Mouse (Mus musculus) forebrain, embryonic 13.5 days (tissue): Measurements from ENCODE around the gene Dnajc25. TPM values are rescaled to one million over a fixed set of nuclear protein-coding genes. Genes with fewer than 3 reads are reported as not detected.

Experiments
- ATAC-seq: fragments of 200-750 bp; cut with Nextera tagmentation; 2 replicates; pipeline ENCODE4 v1.8.0; 2017
- H3K27ac ChIP-seq: fragments of 300-500 bp; sonication (generic); 2 replicates; pipeline ENCODE4 v1.5.1; 2015; ENCODE audit warnings: inconsistent platforms, mild to moderate bottlenecking, moderate library complexity
- H3K27me3 ChIP-seq: fragments of 300-500 bp; sonication (generic); 2 replicates; pipeline ENCODE4 v1.6.1; 2015; ENCODE audit warnings: mild to moderate bottlenecking, inconsistent platforms
- H3K36me3 ChIP-seq: fragments of 300-500 bp; sonication (generic); 2 replicates; pipeline ENCODE4 v1.6.1; 2015; ENCODE audit warnings: mild to moderate bottlenecking, inconsistent platforms; ENCODE audit not compliant: poor library complexity, severe bottlenecking
- H3K4me1 ChIP-seq: fragments of 300-500 bp; sonication (generic); 2 replicates; pipeline ENCODE4 v1.6.1; 2015; ENCODE audit warnings: inconsistent platforms
- H3K4me2 ChIP-seq: fragments of 300-500 bp; sonication (generic); 2 replicates; pipeline ENCODE4 v1.6.1; 2015; ENCODE audit warnings: inconsistent platforms, mild to moderate bottlenecking, moderate library complexity
- H3K4me3 ChIP-seq: fragments of 300-500 bp; sonication (generic); 2 replicates; pipeline ENCODE4 v1.5.1; 2015; ENCODE audit warnings: mild to moderate bottlenecking, inconsistent platforms
- H3K9ac ChIP-seq: fragments of 300-500 bp; sonication (generic); 2 replicates; pipeline ENCODE4 v1.6.1; 2015; ENCODE audit warnings: mild to moderate bottlenecking, inconsistent platforms
- H3K9me3 ChIP-seq: fragments of 300-500 bp; sonication (generic); replicated peaks from 2 replicates; pipeline ENCODE4 v1.6.1; 2016; ENCODE audit warnings: inconsistent platforms
- WGBS: fragments of 180-500 bp; shearing (Covaris S2); methylation state at CpG from one replicate; pipeline ENCODE4 v1.1.7; 2015; 5-methylcytosine and 5-hydroxymethylcytosine counted together
- polyA plus RNA-seq: library from polyadenylated mRNA; unstranded; fragments of >200 nt; fragmentation: Nextera tagmentation; extraction: Ambion mirVana; gene quantifications from 2 replicates; pipeline ENCODE4 v1.2.1, GENCODE M21; 2015

Dnajc25 gene
- polyA plus RNA-seq, 1 experiment from 2014 or later, result 5.9 TPM

DNA sequence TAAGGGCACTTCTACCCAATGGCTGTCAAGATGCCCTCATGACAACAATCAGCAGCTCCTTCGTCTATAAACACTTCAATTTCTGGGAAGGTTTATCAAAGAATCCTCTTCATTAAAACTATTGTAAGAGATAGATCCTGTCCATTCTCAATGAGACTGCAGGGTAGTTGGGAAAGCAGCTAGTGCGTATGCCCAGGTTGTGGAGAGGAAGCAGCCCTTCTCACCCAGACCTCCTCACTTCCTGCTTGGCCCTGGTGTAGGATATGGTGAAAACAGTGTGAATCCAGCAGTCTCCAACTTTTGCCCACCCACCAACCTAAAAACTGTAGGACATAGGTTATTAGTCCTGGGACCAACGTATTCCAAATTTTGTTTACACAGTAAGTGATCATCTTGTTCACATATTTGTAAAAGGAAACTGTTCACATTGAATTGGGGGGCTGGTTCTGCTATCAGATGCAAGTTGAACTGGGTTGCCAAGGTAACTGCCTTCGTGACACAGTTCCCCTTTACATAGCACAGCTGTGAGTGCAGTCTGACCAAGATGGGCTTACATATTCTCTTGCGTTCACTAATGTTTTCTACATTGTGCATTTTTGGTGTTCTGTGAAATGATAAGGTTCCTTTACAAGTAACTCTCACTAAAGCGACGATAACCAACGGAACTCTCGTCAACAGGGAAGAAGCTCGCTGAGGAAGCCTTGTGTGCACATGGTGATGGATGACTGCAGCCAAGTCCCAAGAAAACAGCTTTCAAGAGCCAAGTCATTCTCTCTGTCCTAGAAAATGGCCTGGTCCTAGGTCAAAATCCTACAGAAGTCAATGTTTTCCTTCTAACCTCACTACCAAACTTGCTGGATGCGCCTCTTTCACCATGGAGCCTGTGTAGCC is 45.8 kb downstream of the Dnajc25 start:
- no peak overlapping the region for H3K9ac ChIP-seq
- peaks cover 16% of the 10 kb centered on the region for H3K36me3 ChIP-seq
- WGBS, result 93% methylated on average over 11 of the region's 11 CpGs
- no peaks in the 10 kb centered on the region for H3K27me3 ChIP-seq
- H3K9me3 ChIP-seq, result no peaks in the 10 kb centered on the region
- ATAC-seq, result no peak
- no peak overlapping the region for H3K4me3 ChIP-seq
- H3K4me2 ChIP-seq, result no peak overlapping the region
- H3K4me1 ChIP-seq, result peaks cover 11% of the 10 kb centered on the region; the same call in 1 of the 2 replicates
- no peak overlapping the region for H3K27ac ChIP-seq

DNA sequence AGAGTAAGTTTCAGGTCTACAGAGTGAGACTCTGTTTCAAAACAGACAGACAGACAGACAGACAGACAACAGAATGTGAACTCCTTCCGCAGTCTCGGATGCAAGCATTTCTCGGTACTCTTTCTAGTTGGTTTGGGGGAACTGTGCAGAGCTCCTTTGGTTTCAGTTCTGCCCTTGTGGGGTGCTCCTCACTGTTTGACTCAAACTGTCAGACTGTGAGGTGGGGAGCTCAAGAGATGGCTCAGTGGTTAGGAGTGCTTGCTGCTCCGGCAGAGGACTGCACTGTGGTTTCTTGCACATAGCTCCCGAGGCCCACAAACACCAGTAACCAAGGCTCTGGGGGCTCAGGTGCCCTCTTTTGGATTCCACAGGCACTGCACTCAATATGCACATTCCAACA is 48.2 kb downstream of the Dnajc25 start:
- WGBS, result 95% methylated on average over 5 of the region's 5 CpGs
- H3K9ac ChIP-seq, result no peak overlapping the region
- no peak for ATAC-seq
- no peak overlapping the region for H3K4me3 ChIP-seq
- H3K27ac ChIP-seq, result no peak overlapping the region
- peaks cover 16% of the 10 kb centered on the region for H3K36me3 ChIP-seq
- no peak overlapping the region for H3K4me2 ChIP-seq
- H3K27me3 ChIP-seq, result no peaks in the 10 kb centered on the region
- H3K4me1 ChIP-seq, result no peaks in the 10 kb centered on the region
- no peaks in the 10 kb centered on the region for H3K9me3 ChIP-seq

DNA sequence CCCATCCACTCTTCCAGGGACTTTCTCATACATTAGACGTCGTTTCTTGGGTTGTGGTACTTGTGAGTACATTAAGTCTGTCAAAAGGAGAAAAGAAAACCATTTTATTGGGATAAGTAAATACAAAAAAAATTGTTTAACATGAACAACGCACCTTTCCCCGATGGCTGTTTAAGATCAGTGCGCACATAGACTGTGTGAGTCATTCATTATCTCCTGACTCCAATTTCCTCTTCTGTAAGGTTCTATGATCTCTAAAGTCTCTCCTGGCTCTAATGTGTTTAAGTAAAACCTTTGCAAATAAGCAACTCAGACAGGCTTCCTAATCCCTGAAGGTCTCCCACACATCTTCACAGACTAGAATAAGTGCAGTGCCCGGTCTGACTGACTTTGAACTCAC is 49.0 kb downstream of the Dnajc25 start:
- no peak for ATAC-seq
- Histone ChIP-seq H3K4me1 (no peaks in the 10 kb centered on the region), H3K9me3 (no peaks in the 10 kb centered on the region), H3K27me3 (no peaks in the 10 kb centered on the region), H3K36me3 (peaks cover 16% of the 10 kb centered on the region), H3K4me3 (no peak overlapping the region), H3K4me2 (no peak overlapping the region), H3K9ac (no peak overlapping the region), H3K27ac (no peak overlapping the region)
- WGBS, result 91% methylated on average over 6 of the region's 6 CpGs

DNA sequence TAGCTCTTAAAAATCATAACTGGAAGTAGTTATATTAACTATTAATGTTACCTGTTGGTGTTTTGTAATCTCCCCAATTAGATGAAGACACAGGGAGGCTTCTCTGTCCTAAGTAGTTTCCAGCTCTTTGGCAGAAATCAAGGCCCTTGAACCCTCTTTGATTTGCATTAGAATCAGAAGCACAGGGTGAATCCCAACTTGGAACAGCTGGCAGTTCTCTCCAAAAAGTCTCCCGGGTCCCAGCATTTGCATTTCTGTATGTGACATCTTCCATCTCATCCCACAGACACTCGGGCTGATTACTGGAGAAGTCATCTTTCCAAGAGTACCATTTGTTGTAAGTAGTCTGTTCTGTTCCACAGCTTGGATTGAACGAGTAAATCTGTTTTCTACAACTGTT is 52.4 kb downstream of the Dnajc25 start:
- WGBS, result 28% methylated on average over 3 of the region's 3 CpGs
- H3K9ac ChIP-seq, result no peak overlapping the region
- H3K27ac ChIP-seq, result no peak overlapping the region
- no peak overlapping the region for H3K4me2 ChIP-seq
- no peak for ATAC-seq
- H3K27me3 ChIP-seq, result no peaks in the 10 kb centered on the region
- H3K4me3 ChIP-seq, result no peak overlapping the region
- no peaks in the 10 kb centered on the region for H3K9me3 ChIP-seq
- peaks cover 3% of the 10 kb centered on the region; the same call in 1 of the 2 replicates for H3K36me3 ChIP-seq
- H3K4me1 ChIP-seq, result no peaks in the 10 kb centered on the region

DNA sequence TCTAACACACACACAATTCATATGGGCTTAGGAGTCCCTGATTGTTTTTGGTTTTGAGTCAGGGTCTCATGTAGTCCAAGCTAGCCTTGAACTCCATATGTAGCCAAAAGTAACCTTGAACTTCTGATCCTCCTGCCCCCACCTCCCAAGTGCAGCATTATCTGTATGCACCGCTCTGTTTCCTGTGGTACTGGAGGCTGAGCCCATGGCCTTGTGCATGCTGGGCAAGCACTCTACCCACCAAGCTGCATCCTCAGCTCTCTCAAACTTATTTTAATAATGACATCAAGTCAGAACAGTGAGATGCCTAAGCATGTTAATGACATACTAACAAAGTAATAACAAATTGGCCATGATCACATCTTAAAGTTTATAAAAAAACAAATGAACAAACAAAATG is 56.2 kb downstream of the Dnajc25 start:
- Histone ChIP-seq H3K9ac (no peak overlapping the region), H3K4me3 (no peak overlapping the region), H3K4me1 (no peaks in the 10 kb centered on the region), H3K9me3 (no peaks in the 10 kb centered on the region), H3K27ac (no peak overlapping the region), H3K4me2 (no peak overlapping the region), H3K27me3 (no peaks in the 10 kb centered on the region), H3K36me3 (no peaks in the 10 kb centered on the region)
- WGBS, result 91% methylated on average over 1 of the region's 1 CpGs
- no peak for ATAC-seq

DNA sequence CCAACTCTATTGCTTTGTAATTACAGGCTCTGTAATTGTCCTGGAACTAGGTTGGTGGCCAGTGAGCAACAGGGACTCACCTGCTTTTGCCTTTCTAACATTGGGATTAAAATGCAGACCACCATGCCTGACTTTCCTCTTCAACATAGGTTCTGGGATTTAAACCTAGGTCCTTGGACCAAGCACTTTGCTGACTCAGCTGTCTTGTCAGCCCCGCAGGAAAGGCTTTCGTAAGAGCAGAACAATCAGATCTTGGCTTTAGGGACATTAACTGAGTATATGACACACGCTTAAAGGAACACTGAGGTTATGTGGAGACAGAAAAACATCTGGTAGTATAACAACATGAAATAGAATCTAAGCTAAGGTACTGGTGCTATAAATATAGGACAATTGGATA is 63.1 kb downstream of the Dnajc25 start:
- Histone ChIP-seq H3K4me3 (no peak overlapping the region), H3K4me1 (no peaks in the 10 kb centered on the region), H3K27ac (no peak overlapping the region), H3K27me3 (no peaks in the 10 kb centered on the region), H3K9me3 (no peaks in the 10 kb centered on the region), H3K4me2 (no peak overlapping the region), H3K9ac (no peak overlapping the region), H3K36me3 (no peaks in the 10 kb centered on the region)
- WGBS, result 92% methylated on average over 3 of the region's 3 CpGs
- ATAC-seq, result no peak

DNA sequence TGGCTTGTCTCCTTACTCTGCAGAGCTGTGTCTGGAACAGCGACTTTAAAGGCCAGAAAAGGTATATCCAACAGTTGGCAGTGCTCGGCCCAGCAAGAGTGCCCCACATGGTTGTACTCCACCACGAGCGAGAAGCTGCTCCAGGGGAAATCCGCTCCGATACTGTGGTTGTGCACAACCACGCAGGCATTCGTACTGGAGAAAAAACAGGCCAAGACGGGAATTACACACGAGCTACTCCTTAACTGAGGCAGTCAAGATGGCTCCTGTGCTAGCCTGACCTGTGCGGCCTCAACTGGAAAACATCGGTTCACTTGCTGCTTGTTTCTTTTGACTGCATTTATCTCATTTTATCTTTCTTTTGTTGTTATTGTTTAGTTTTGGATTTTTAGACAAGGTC is 67.7 kb downstream of the Dnajc25 start:
- no peak for ATAC-seq
- no peak overlapping the region for H3K9ac ChIP-seq
- no peaks in the 10 kb centered on the region for H3K4me1 ChIP-seq
- no peak overlapping the region for H3K4me2 ChIP-seq
- no peaks in the 10 kb centered on the region for H3K36me3 ChIP-seq
- WGBS, result 77% methylated on average over 12 of the region's 12 CpGs
- H3K27ac ChIP-seq, result no peak overlapping the region
- H3K9me3 ChIP-seq, result no peaks in the 10 kb centered on the region
- no peak overlapping the region for H3K4me3 ChIP-seq
- no peaks in the 10 kb centered on the region for H3K27me3 ChIP-seq

DNA sequence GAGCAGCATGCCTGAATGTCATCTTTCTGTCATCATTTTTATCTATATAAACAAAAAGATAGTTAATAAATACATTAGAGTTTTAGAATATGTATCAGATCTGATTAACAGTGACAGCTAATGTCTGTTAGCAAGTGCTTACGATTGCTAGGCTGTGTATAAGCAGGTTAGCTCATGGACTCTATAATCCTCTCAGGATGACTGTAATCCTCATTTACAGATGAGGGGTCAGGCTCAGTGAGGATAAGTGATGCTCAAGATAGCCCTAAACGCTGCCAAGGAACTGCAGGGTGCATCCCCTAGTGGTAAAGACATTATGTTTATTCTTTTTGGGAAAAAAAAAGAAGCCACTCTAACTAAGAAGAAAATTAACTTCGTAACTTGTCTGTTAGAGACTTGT is 74.4 kb downstream of the Dnajc25 start:
- no peak overlapping the region for H3K27ac ChIP-seq
- ATAC-seq, result no peak
- H3K9ac ChIP-seq, result no peak overlapping the region
- 44% methylated on average over 3 of the region's 3 CpGs for WGBS
- H3K4me3 ChIP-seq, result no peak overlapping the region
- no peaks in the 10 kb centered on the region for H3K4me1 ChIP-seq
- no peaks in the 10 kb centered on the region for H3K27me3 ChIP-seq
- no peaks in the 10 kb centered on the region for H3K9me3 ChIP-seq
- H3K4me2 ChIP-seq, result no peak overlapping the region
- H3K36me3 ChIP-seq, result no peaks in the 10 kb centered on the region

Other genes starting within 250 kb of the Dnajc25 start
- gene Olfr267, start 207.3 kb upstream of the Dnajc25 start, polyA plus RNA-seq, result 0.09 TPM in 1 of 2 replicates, not detected in the other
- gene Ecpas, start 82.3 kb upstream of the Dnajc25 start, polyA plus RNA-seq, result 24.7 and 27.7 TPM in 2 replicates
- 0.34 and 0.55 TPM in 2 replicates for gene Zkscan16, start 51.4 kb upstream of the Dnajc25 start, polyA plus RNA-seq
- gene Ptgr1, start 7.9 kb upstream of the Dnajc25 start, polyA plus RNA-seq, result 6.3 and 6.8 TPM in 2 replicates
- gene Gm20503, start 8.1 kb downstream of the Dnajc25 start, polyA plus RNA-seq, result 7.7 and 8.7 TPM in 2 replicates
- 149 and 156 TPM in 2 replicates for gene Gng10, start 40.0 kb downstream of the Dnajc25 start, polyA plus RNA-seq
- not detected in 2 replicates for gene AI481877, start 143.9 kb downstream of the Dnajc25 start, polyA plus RNA-seq
- gene Ugcg, start 194.2 kb downstream of the Dnajc25 start, polyA plus RNA-seq, result 17.1 and 18.1 TPM in 2 replicates